Comparison of ENCODE assay signal across 8 mouse cellular contexts in the genomic region with DNA sequence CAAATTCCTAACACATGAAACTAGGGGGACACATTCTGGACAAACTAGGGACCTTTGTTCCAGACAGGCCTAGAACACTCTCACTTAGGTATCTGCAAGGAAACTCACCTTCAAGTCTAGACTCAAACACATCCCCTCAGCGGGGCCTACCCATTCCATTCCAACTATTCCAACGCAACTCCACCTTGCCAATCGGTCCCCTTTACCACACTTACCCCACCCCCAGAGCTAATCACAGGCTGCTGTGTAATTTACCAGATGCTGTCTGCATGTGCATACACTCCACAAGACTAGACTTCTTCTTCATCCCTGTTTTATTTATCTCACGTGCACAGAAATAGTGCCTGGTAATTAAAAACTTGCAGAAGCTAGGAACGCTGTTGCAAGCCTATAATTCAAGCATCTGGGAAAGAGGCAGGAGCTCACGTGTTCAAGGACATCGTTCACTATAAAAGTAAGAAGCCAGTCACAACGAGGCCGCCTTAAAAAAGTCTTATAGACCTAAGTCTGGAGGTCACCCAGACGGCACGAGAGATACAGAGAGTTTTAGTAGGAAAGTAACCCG. TPM values are rescaled to one million over a fixed set of nuclear protein-coding genes. Genes with fewer than 3 reads are reported as not detected.
DNase-seq lines count a peak whose midpoint lies in the region; ATAC-seq and TF ChIP-seq lines count a peak whose summit lies in the region.

No protein-coding gene starts in this region.

- H3K4me2 ChIP-seq in heart, embryonic 13.5 days, result peak overlapping the region; percentile 81
- peak overlapping the region; percentile 76 for H3K4me2 ChIP-seq in liver, embryonic 15.5 days

- peak overlapping the region; percentile 96 for H3K9ac ChIP-seq in heart, embryonic 13.5 days
- H3K9ac ChIP-seq in liver, embryonic 15.5 days, result peak overlapping the region; percentile 89

- no peaks in the 10 kb centered on the region for H3K9me3 ChIP-seq in heart, embryonic 13.5 days
- no peaks in the 10 kb centered on the region for H3K9me3 ChIP-seq in liver, embryonic 15.5 days (replicated peaks)

- peak overlapping the region; percentile 99 for H3K27ac ChIP-seq in kidney, adult 2 months (ENCODE audit: insufficient read depth, low read depth, low read length)
- H3K27ac ChIP-seq in heart, embryonic 13.5 days (replicated peaks), result peak overlapping the region; percentile 90
- H3K27ac ChIP-seq in liver, embryonic 15.5 days (replicated peaks), result peak overlapping the region; percentile 74

- no peaks in the 10 kb centered on the region; the same call in 1 of the 2 replicates for H3K36me3 ChIP-seq in kidney, adult 2 months (ENCODE audit: control insufficient read depth, insufficient read depth, low read length)
- peaks cover 18% of the 10 kb centered on the region for H3K36me3 ChIP-seq in heart, embryonic 13.5 days
- H3K36me3 ChIP-seq in liver, embryonic 15.5 days (replicated peaks), result 0 out of 2 replicates have a peak, but pooled peaks cover 4% of the 10 kb centered on the region

- 9% methylated on average over 12 of the region's 12 CpGs for WGBS in kidney, adult 2 months
- 14% methylated on average over 12 of the region's 12 CpGs for WGBS in heart, embryonic 13.5 days
- WGBS in liver, embryonic 15.5 days (ENCODE audit: insufficient replicate concordance), result 14% methylated on average over 12 of the region's 12 CpGs

- TF ChIP-seq POLR2A in kidney, adult 2 months (IDR thresholded peaks at IDR 0.05; ENCODE audit: low read depth, low read length), result no peak

- TF ChIP-seq CTCF in kidney, adult 2 months (conservative IDR thresholded peaks at IDR 0.05; ENCODE audit: insufficient read depth, insufficient read length, low read depth, low read length), result no peak

- intact Hi-C loops in gastrocnemius, postnatal 36 days (cut with DNase I), result loop anchor here (1.0 kb wide), 1 partner anchor 60 kb away; no protein-coding TSS in a partner anchor

- no peak for ATAC-seq in heart, embryonic 13.5 days (ENCODE audit: extremely low read depth, insufficient number of reproducible peaks, low FRiP score, low TSS enrichment)
- no peak for ATAC-seq in liver, embryonic 15.5 days (ENCODE audit: insufficient read depth)
- ATAC-seq in granulocyte monocyte progenitor cell, adult 5-6 weeks (replicated peaks; ENCODE audit: poor library complexity, severe bottlenecking), result no peak

- H3K4me3 ChIP-seq in kidney, adult 2 months (ENCODE audit: insufficient read depth, low read depth, low read length), result peak overlapping the region; percentile 97
- peak overlapping the region; percentile 86 for H3K4me3 ChIP-seq in heart, embryonic 13.5 days
- H3K4me3 ChIP-seq in liver, embryonic 15.5 days (replicated peaks), result peak overlapping the region; percentile 87

- H3K27me3 ChIP-seq in kidney, adult 2 months (replicated peaks; ENCODE audit: control insufficient read depth, insufficient read depth, low read length), result no peaks in the 10 kb centered on the region
- H3K27me3 ChIP-seq in heart, embryonic 13.5 days (replicated peaks), result no peaks in the 10 kb centered on the region
- no peaks in the 10 kb centered on the region for H3K27me3 ChIP-seq in liver, embryonic 15.5 days

- peaks cover 29% of the 10 kb centered on the region; the same call in 1 of the 2 replicates for H3K4me1 ChIP-seq in kidney, adult 2 months (ENCODE audit: control insufficient read depth, insufficient read depth, low read length)
- H3K4me1 ChIP-seq in heart, embryonic 13.5 days, result peaks cover 26% of the 10 kb centered on the region
- peaks cover 33% of the 10 kb centered on the region for H3K4me1 ChIP-seq in liver, embryonic 15.5 days (replicated peaks)

- DNase-seq in kidney, adult 2 months, result peak; percentile 44
- no peak for DNase-seq in kidney, adult 11 months
- peak; percentile 32 for DNase-seq in NIH3T3 (ENCODE audit: low read depth)
- no peak for DNase-seq in gastrocnemius, postnatal 36 days
- no peak for DNase-seq in lung, postnatal 36 days

RNA-seq across cellular contexts. Expression of gene 1700021F05Rik, which starts 1.0 kb away (rescaled TPM):
- polyA plus RNA-seq in kidney, adult 2 months (2012; rRNA removed), result 13.3 and 19.6 TPM in 2 replicates
- polyA plus RNA-seq in heart, embryonic 13.5 days (2015; fragmentation: Nextera tagmentation; extraction: Ambion mirVana), result 76.4 and 88.7 TPM in 2 replicates
- 25.0 and 27.5 TPM in 2 replicates for polyA plus RNA-seq in liver, embryonic 15.5 days (2015; fragmentation: Nextera tagmentation; extraction: Ambion mirVana)
- total RNA-seq in granulocyte monocyte progenitor cell, adult 5-6 weeks (2014; fragmentation: Nextera tagmentation), result 25.9 and 52.7 TPM in 2 replicates
- 52.1 and 76.1 TPM in 2 replicates for total RNA-seq in granulocyte monocyte progenitor cell, adult 5-6 weeks (2017)
- total RNA-seq in gastrocnemius, postnatal 36 days (2021), result 100 to 1,000 TPM in 1 of 2 experiments, 10 to 100 TPM in 1; 90.8 to 102 TPM

RNA-seq across cellular contexts. Expression of gene Gm9803, which starts 15.9 kb away (rescaled TPM):
- polyA plus RNA-seq in kidney, adult 2 months (2012; rRNA removed), result 74.5 and 91.3 TPM in 2 replicates
- 12.0 and 14.9 TPM in 2 replicates for polyA plus RNA-seq in heart, embryonic 13.5 days (2015; fragmentation: Nextera tagmentation; extraction: Ambion mirVana)
- polyA plus RNA-seq in liver, embryonic 15.5 days (2015; fragmentation: Nextera tagmentation; extraction: Ambion mirVana), result 6.6 and 10.5 TPM in 2 replicates
- 4.8 and 4.9 TPM in 2 replicates for total RNA-seq in granulocyte monocyte progenitor cell, adult 5-6 weeks (2014; fragmentation: Nextera tagmentation)
- 2.5 and 4.0 TPM in 2 replicates for total RNA-seq in granulocyte monocyte progenitor cell, adult 5-6 weeks (2017)
- 1 to 10 TPM; 5.4 to 9.2 TPM for total RNA-seq in gastrocnemius, postnatal 36 days (2021)

RNA-seq across cellular contexts. Expression of gene Cd24a, which starts 38.3 kb away (rescaled TPM):
- 184 and 186 TPM in 2 replicates for polyA plus RNA-seq in kidney, adult 2 months (2012; rRNA removed)
- 98.7 and 108 TPM in 2 replicates for polyA plus RNA-seq in heart, embryonic 13.5 days (2015; fragmentation: Nextera tagmentation; extraction: Ambion mirVana)
- 938 and 960 TPM in 2 replicates for polyA plus RNA-seq in liver, embryonic 15.5 days (2015; fragmentation: Nextera tagmentation; extraction: Ambion mirVana)
- 279 and 288 TPM in 2 replicates for total RNA-seq in granulocyte monocyte progenitor cell, adult 5-6 weeks (2014; fragmentation: Nextera tagmentation)
- 385 and 423 TPM in 2 replicates for total RNA-seq in granulocyte monocyte progenitor cell, adult 5-6 weeks (2017)
- 100 to 1,000 TPM in 1 of 2 experiments, 10 to 100 TPM in 1; 54.5 to 100 TPM for total RNA-seq in gastrocnemius, postnatal 36 days (2021)

Comparison
In these comparisons a context has a peak if more than half of its experiments do, and no peak if none do; other contexts are left out.
1. DNase-seq: peak in kidney, adult 2 months (single experiment) and NIH3T3 (single experiment); none in kidney, adult 11 months (single experiment), gastrocnemius, postnatal 36 days (0 of 2) and lung, postnatal 36 days (single experiment).
2. Peak in every context shown above with its lines, with median percentiles within 50 percentile points of each other: H3K27ac ChIP-seq and H3K4me3 ChIP-seq.